Mouse (Mus musculus) olfactory bulb, adult 2 months (tissue): ENCODE measurements around the gene Meox2.

Experiments used
- CTCF ChIP-seq: fragments of 200-500 bp; IDR thresholded peaks from 2 replicates; pipeline ENCODE4 v1.5.1; 2012; ENCODE audit warnings: low read depth, mild to moderate bottlenecking, low read length, moderate library complexity; ENCODE audit not compliant: insufficient read depth
- POLR2A ChIP-seq: fragments of 200-500 bp; IDR thresholded peaks from 2 replicates; pipeline ENCODE4 v1.6.1; 2012; ENCODE audit warnings: mild to moderate bottlenecking, low read depth, low read length, moderate library complexity; ENCODE audit not compliant: insufficient read depth

GRCm38 (mm10) chr12:37110977-37111376 is 2.6 kb downstream of the Meox2 start:
- TF ChIP-seq CTCF (no peak), POLR2A (no peak)
